Mouse (Mus musculus): ENCODE results near the gene Bcas3. TPM values are rescaled to one million over a fixed set of nuclear protein-coding genes. Genes with fewer than 3 reads are reported as not detected.

The Bcas3 gene
- polyA plus RNA-seq, 1 experiment, result 25.3 TPM

DNA sequence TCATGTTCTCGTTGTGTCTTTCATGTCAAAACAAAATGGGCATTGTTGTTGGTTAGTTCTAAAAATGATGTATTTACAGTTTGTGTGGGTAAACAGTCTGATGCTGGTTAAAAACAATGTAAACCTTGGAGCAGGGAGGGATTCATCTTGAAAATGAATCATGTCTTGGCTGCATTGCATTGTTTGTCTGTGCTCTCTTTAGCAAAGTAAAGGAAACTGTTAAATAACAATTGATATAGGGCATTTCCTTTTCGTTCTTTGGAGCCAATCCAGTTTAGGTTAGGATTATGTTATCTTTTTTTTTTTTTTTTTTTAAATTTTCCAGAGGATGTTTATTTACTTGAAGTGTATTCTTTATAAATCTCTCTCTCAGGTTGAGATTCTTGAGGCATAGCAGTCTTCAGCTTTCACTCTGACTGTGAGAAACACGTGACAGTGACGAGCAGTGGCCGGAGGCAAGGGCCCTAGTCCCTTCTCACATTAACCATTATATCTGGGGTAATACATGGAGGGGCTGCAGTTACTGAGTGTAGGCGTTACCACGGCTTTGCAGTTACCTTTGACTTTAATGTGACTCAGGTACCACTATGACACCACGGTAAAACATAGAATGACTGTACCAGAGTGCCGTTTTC, 158.4 kb downstream of the Bcas3 start:
- Histone ChIP-seq H3K27ac (ENCODE audit: insufficient read depth, low read length) (no peak overlapping the region), H3K4me1 (ENCODE audit: control insufficient read depth, insufficient read depth, insufficient read length) (no peaks in the 10 kb centered on the region), H3K27me3 (ENCODE audit: control insufficient read depth, insufficient read depth, low read length) (no peaks in the 10 kb centered on the region), H3K4me3 (ENCODE audit: extremely low read depth, insufficient read depth, insufficient read length) (no peak overlapping the region), H3K36me3 (ENCODE audit: control insufficient read depth, insufficient read depth, low read length) (no peaks in the 10 kb centered on the region; the same call in none of the 2 replicates)
- TF ChIP-seq CTCF (IDR thresholded peaks at IDR 0.05; ENCODE audit: extremely low read depth, insufficient read depth, insufficient read length, insufficient replicate concordance), result no peak
- TF ChIP-seq POLR2A (IDR thresholded peaks at IDR 0.05; ENCODE audit: low read depth, low read length), result no peak
- no peak for DNase-seq (ENCODE audit: low read depth in 1 of 2, low spot score in 2 of 2)
- 90% methylated on average over 9 of the region's 9 CpGs for whole genome bisulfite sequencing

DNA sequence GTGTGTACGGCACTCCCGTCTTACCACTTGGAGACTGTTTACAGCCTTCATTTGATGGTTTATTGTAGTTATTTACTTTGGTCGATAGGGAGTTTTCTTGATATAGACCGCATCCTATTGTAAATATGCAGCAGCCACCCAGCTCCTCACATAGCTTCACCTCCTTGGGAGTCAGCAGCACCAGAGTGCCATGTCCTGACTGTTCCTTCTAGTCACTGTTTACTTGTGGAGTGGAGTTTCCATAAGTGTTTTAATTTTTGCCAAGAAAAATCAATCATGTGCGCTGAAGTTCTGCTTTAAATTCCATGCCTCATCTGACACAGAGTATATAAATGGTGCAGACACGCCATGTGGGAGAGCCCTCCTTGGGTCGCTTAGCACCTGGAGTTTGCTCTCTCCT, 163.8 kb downstream of the Bcas3 start:
- 94% methylated on average over 7 of the region's 7 CpGs for WGBS

DNA sequence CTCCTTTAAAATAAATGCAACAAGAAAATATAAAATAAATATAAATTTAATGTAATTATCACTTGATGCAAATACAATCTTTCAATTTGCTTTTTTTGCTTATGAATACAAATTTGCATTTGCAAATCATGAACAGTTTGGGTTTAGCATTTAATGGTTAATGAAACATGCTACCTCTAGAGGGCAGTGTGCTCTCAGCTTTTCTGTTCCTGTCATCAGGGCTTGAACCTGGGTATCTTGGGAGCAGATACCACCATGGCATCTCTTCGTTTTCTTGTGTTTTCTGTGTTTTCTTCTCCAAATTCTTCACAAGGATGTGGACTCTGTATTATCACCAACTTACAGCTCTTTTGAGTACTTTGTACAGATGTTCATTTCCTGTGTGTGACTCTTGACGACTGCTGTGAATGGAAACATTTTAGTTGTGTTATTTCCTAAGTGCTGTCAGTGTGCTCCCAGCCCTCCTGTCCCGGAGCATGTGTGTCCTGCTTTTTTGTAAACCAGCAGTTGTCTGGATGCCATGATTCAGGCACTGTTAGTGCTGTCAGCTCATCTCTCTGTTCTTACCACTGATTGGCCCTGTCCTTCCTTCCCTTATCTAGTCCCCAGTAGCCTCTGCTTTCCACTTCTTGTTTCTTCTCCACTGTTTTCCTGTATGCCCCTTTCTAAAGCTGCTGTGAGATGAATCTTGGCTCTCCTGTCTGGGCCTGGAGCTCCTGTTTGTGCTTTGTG, 165.2 kb downstream of the Bcas3 start:
- Histone ChIP-seq H3K27ac (ENCODE audit: insufficient read depth, low read length) (no peak overlapping the region), H3K4me1 (ENCODE audit: control insufficient read depth, insufficient read depth, insufficient read length) (no peaks in the 10 kb centered on the region)
- no peak for DNase-seq (ENCODE audit: low read depth in 1 of 2, low spot score in 2 of 2)

More for the DNA sequence above, 163.8 kb downstream of the Bcas3 start:
- no peak for TF ChIP-seq CTCF (IDR thresholded peaks at IDR 0.05; ENCODE audit: extremely low read depth, insufficient read depth, insufficient read length, insufficient replicate concordance)
- no peak for TF ChIP-seq POLR2A (IDR thresholded peaks at IDR 0.05; ENCODE audit: low read depth, low read length)
- no peak for DNase-seq (ENCODE audit: low read depth in 1 of 2, low spot score in 2 of 2)
- no peak overlapping the region for H3K27ac ChIP-seq (ENCODE audit: insufficient read depth, low read length)
- H3K4me3 ChIP-seq (ENCODE audit: extremely low read depth, insufficient read depth, insufficient read length), result no peak overlapping the region
- H3K4me1 ChIP-seq (ENCODE audit: control insufficient read depth, insufficient read depth, insufficient read length), result no peaks in the 10 kb centered on the region
- H3K27me3 ChIP-seq (ENCODE audit: control insufficient read depth, insufficient read depth, low read length), result no peaks in the 10 kb centered on the region
- no peaks in the 10 kb centered on the region; the same call in 1 of the 2 replicates for H3K36me3 ChIP-seq (ENCODE audit: control insufficient read depth, insufficient read depth, low read length)

DNA sequence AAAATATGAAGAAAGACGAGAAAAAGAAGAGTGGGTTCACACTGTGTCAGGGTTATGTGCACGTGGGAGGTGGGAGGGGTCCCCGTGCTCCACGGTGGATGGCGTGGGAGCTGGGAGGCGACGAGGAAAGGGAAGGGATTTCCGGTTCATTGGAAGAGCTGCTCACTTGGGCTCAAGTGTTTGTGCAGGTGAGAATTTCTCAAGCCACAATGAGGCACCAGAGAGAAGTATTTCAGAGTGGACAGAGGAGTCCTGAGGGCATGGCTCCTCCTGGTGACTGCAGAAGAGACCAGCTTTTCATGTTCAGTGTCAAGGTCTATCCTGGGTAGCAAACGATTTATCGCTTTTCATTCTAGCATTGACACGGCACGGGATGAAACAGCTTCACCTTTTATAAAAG, 167.3 kb downstream of the Bcas3 start:
- no peak overlapping the region for H3K27ac ChIP-seq (ENCODE audit: insufficient read depth, low read length)
- TF ChIP-seq CTCF (IDR thresholded peaks at IDR 0.05; ENCODE audit: extremely low read depth, insufficient read depth, insufficient read length, insufficient replicate concordance), result no peak
- TF ChIP-seq POLR2A (IDR thresholded peaks at IDR 0.05; ENCODE audit: low read depth, low read length), result no peak
- no peaks in the 10 kb centered on the region for H3K36me3 ChIP-seq (ENCODE audit: control insufficient read depth, insufficient read depth, low read length)
- 96% methylated on average over 12 of the region's 12 CpGs for WGBS
- no peak for DNase-seq (ENCODE audit: low read depth in 1 of 2, low spot score in 2 of 2)
- H3K4me1 ChIP-seq (ENCODE audit: control insufficient read depth, insufficient read depth, insufficient read length), result no peaks in the 10 kb centered on the region; the same call in 1 of the 2 replicates
- no peaks in the 10 kb centered on the region for H3K27me3 ChIP-seq (ENCODE audit: control insufficient read depth, insufficient read depth, low read length)
- H3K4me3 ChIP-seq (ENCODE audit: extremely low read depth, insufficient read depth, insufficient read length), result no peak overlapping the region

More for the DNA sequence above, 165.2 kb downstream of the Bcas3 start:
- Histone ChIP-seq H3K4me3 (ENCODE audit: extremely low read depth, insufficient read depth, insufficient read length) (no peak overlapping the region), H3K27me3 (ENCODE audit: control insufficient read depth, insufficient read depth, low read length) (no peaks in the 10 kb centered on the region), H3K36me3 (ENCODE audit: control insufficient read depth, insufficient read depth, low read length) (no peaks in the 10 kb centered on the region)
- TF ChIP-seq POLR2A (IDR thresholded peaks at IDR 0.05; ENCODE audit: low read depth, low read length), result no peak
- TF ChIP-seq CTCF (IDR thresholded peaks at IDR 0.05; ENCODE audit: extremely low read depth, insufficient read depth, insufficient read length, insufficient replicate concordance), result peak; percentile 12; the same call in 1 of the 2 replicates
- WGBS, result 43% methylated on average over 3 of the region's 3 CpGs

DNA sequence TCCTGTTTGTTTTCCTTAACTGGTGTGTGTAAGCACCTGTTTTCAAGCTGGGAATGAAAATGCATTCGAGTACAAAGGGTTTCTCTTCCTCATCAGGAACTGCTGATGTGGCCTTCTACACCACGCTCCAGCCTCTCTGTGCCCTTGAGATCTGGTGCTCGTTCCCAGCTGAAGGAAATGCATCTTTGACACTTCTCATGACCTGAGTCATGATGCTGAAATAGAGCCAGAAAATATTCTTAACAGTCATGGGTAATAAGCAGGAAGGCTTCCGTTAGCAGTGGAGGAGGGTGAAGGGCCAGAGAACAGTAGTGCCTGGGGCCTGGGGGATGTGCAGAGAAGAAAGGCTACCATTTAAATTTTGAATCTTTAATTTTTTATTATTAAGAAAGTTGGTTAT, 168.0 kb downstream of the Bcas3 start:
- Histone ChIP-seq H3K4me1 (ENCODE audit: control insufficient read depth, insufficient read depth, insufficient read length) (no peaks in the 10 kb centered on the region; the same call in 1 of the 2 replicates), H3K36me3 (ENCODE audit: control insufficient read depth, insufficient read depth, low read length) (no peaks in the 10 kb centered on the region), H3K27ac (ENCODE audit: insufficient read depth, low read length) (no peak overlapping the region), H3K4me3 (ENCODE audit: extremely low read depth, insufficient read depth, insufficient read length) (no peak overlapping the region), H3K27me3 (ENCODE audit: control insufficient read depth, insufficient read depth, low read length) (no peaks in the 10 kb centered on the region)
- TF ChIP-seq POLR2A (IDR thresholded peaks at IDR 0.05; ENCODE audit: low read depth, low read length) (no peak), CTCF (IDR thresholded peaks at IDR 0.05; ENCODE audit: extremely low read depth, insufficient read depth, insufficient read length, insufficient replicate concordance) (no peak)
- DNase-seq (ENCODE audit: low read depth in 1 of 2, low spot score in 2 of 2), result no peak
- WGBS, result 47% methylated on average over 4 of the region's 4 CpGs

DNA sequence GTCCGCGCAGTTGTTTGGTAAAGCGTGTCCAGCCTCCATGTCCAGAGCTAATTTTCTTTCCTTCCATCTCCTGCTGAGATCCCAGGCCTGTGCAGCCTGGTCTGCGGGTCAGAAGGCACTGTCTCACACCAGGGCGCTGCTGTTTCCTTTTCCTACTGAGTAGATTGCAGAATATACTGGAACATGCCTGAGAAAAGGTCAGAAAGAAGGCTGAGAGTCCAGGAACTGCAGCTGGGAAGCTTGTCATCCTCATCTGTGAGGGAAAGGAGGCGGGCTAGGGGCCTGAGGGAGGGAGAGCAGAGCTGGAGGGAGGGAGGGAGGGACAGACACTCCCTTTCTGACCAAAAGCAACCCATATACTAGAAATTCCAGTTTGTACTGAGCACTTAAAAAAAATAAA, 170.7 kb downstream of the Bcas3 start:
- WGBS, result 86% methylated on average over 6 of the region's 6 CpGs
- Histone ChIP-seq H3K4me3 (ENCODE audit: extremely low read depth, insufficient read depth, insufficient read length) (no peak overlapping the region), H3K27ac (ENCODE audit: insufficient read depth, low read length) (no peak overlapping the region), H3K4me1 (ENCODE audit: control insufficient read depth, insufficient read depth, insufficient read length) (no peaks in the 10 kb centered on the region; the same call in 1 of the 2 replicates), H3K27me3 (ENCODE audit: control insufficient read depth, insufficient read depth, low read length) (no peaks in the 10 kb centered on the region), H3K36me3 (ENCODE audit: control insufficient read depth, insufficient read depth, low read length) (no peaks in the 10 kb centered on the region)
- no peak for DNase-seq (ENCODE audit: low read depth in 1 of 2, low spot score in 2 of 2)
- no peak for TF ChIP-seq POLR2A (IDR thresholded peaks at IDR 0.05; ENCODE audit: low read depth, low read length)
- no peak for TF ChIP-seq CTCF (IDR thresholded peaks at IDR 0.05; ENCODE audit: extremely low read depth, insufficient read depth, insufficient read length, insufficient replicate concordance)

DNA sequence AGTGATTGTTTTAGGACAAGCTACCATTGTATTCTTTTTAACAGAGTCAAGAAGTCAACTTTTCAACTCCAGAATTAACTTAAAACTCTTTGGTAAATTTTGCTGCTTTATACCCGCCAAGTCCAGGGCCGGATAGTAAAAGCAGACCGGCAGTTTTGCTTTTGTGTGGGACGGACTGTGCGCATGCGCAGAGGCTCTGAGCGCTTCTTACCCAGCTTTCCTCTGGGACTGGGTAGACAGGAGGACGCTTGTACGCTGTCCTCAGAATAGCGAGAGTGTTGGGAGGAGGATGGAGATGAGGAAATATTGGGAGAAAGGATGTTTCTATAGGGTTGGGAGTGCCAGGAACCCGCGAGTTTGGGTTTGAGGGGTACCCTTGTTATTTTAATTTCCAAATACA, 171.2 kb downstream of the Bcas3 start:
- whole genome bisulfite sequencing, result 48% methylated on average over 12 of the region's 12 CpGs
- peak; percentile 11 to 41 for DNase-seq (ENCODE audit: low read depth in 1 of 2, low spot score in 2 of 2)
- no peak overlapping the region for H3K27ac ChIP-seq (ENCODE audit: insufficient read depth, low read length)
- no peaks in the 10 kb centered on the region; the same call in 1 of the 2 replicates for H3K4me1 ChIP-seq (ENCODE audit: control insufficient read depth, insufficient read depth, insufficient read length)
- no peak overlapping the region for H3K4me3 ChIP-seq (ENCODE audit: extremely low read depth, insufficient read depth, insufficient read length)
- H3K36me3 ChIP-seq (ENCODE audit: control insufficient read depth, insufficient read depth, low read length), result no peaks in the 10 kb centered on the region
- TF ChIP-seq CTCF (IDR thresholded peaks at IDR 0.05; ENCODE audit: extremely low read depth, insufficient read depth, insufficient read length, insufficient replicate concordance) (no peak), POLR2A (IDR thresholded peaks at IDR 0.05; ENCODE audit: low read depth, low read length) (no peak)
- H3K27me3 ChIP-seq (ENCODE audit: control insufficient read depth, insufficient read depth, low read length), result no peaks in the 10 kb centered on the region
